In the genomic region with DNA sequence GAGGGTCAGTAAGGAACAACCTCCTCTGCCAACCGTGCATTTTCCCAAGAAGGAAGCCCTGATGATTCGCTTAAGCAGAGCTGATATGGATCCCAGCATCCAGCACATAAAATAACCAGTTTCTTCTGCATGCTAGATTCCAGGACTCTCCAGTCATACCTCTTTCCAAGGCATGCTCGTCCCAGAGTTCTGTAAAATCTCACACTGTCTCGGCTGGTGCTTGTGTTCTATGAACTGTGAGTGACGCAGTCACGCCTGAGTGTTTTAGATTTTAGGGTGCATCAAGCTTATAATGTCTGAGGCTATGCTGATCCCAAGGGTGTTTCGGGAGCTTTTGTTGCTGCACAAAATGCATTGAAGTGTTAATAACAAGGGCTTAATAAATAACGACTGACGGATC, we compare ENCODE assay signal across 30 mouse cellular contexts. TPM values are rescaled to one million over a fixed set of nuclear protein-coding genes. Genes with fewer than 3 reads are reported as not detected.
A peak's percentile ranks its signal among the peaks of the same experiment; 100 is the strongest.
DNase-seq lines count a peak whose midpoint lies in the region; ATAC-seq and TF ChIP-seq lines count a peak whose summit lies in the region.
"Had no signal": no experiment of that assay in that cellular context is flagged by ENCODE, and none has a peak within 500 bp of the region (broad histone marks: within the 10 kb centered on the region; RNA-seq: fewer than 3 reads in every experiment).

No protein-coding gene starts in this region.

- no peak overlapping the region for H3K27ac ChIP-seq in forebrain, postnatal 0 days (ENCODE audit: low read depth, low read length)
- H3K27ac ChIP-seq in forebrain, embryonic 12.5 days = no peak overlapping the region
- no peak overlapping the region for H3K27ac ChIP-seq in neural tube, embryonic 15.5 days (replicated peaks)
- H3K27ac ChIP-seq in hindbrain, embryonic 16.5 days (ENCODE audit: low read depth, low read length) = no peak overlapping the region
- H3K27ac ChIP-seq: embryonic facial prominence, embryonic 13.5 days; heart, embryonic 10.5 days; heart, embryonic 15.5 days; kidney, embryonic 15.5 days; layer of hippocampus, adult 2 months; left cerebral cortex, adult 2 months; limb, embryonic 12.5 days; liver, embryonic 15.5 days; neural tube, embryonic 12.5 days had no signal

- no peak for ATAC-seq in forebrain, postnatal 0 days
- ATAC-seq in forebrain, embryonic 12.5 days (ENCODE audit: low FRiP score) = no peak
- ATAC-seq in neural tube, embryonic 15.5 days (ENCODE audit: low FRiP score) = no peak
- peak; percentile 37; the same call in 1 of the 2 replicates for ATAC-seq in hindbrain, embryonic 16.5 days
- ATAC-seq: CD4-positive, CD25-positive, alpha-beta regulatory T cell, adult 4 months; inflammation-experienced regulatory T-cells, adult 6 months had no signal

- H3K4me2 ChIP-seq in forebrain, postnatal 0 days (ENCODE audit: low read depth) = 0 out of 2 replicates have a peak overlapping the region, but pooled peaks have one; percentile 5
- no peak overlapping the region for H3K4me2 ChIP-seq in forebrain, embryonic 12.5 days
- H3K4me2 ChIP-seq in neural tube, embryonic 15.5 days = peak overlapping the region; percentile 27; the same call in 1 of the 2 replicates
- peak overlapping the region; percentile 32; the same call in 1 of the 2 replicates for H3K4me2 ChIP-seq in hindbrain, embryonic 16.5 days (ENCODE audit: low read length)
- H3K4me2 ChIP-seq: embryonic facial prominence, embryonic 13.5 days; heart, embryonic 15.5 days; kidney, embryonic 15.5 days; limb, embryonic 12.5 days; liver, embryonic 15.5 days; lung, embryonic 14.5 days; neural tube, embryonic 12.5 days had no signal

- DNase-seq in forebrain, postnatal 0 days = peak; percentile 9
- no peak for DNase-seq in neural tube, embryonic 10.5 days (ENCODE audit: extremely low spot score, low spot score)
- DNase-seq in cerebellum, adult 11-12 months = no peak
- no peak for DNase-seq in right cerebral cortex, adult 18-20 months
- DNase-seq: adrenal gland, postnatal 14 days; cerebellum, adult 18-20 months; cerebellum, postnatal 10 days; gastrocnemius, postnatal 14 days; heart, postnatal 36 days; kidney, adult 18-20 months; kidney, postnatal 25 days; lung, embryonic 14.5 days; lung, postnatal 14 days; spleen, adult 18-20 months; thymus, postnatal 14 days had no signal

- no peak overlapping the region for H3K9ac ChIP-seq in forebrain, postnatal 0 days
- H3K9ac ChIP-seq in forebrain, embryonic 12.5 days = no peak overlapping the region
- no peak overlapping the region for H3K9ac ChIP-seq in neural tube, embryonic 15.5 days (replicated peaks)
- peak overlapping the region; percentile 13; the same call in 1 of the 2 replicates for H3K9ac ChIP-seq in hindbrain, embryonic 16.5 days (ENCODE audit: low read depth, low read length)
- H3K9ac ChIP-seq: embryonic facial prominence, embryonic 13.5 days; heart, embryonic 15.5 days; kidney, embryonic 15.5 days; limb, embryonic 12.5 days; liver, embryonic 15.5 days; lung, embryonic 14.5 days; neural tube, embryonic 12.5 days had no signal

- H3K4me3 ChIP-seq in forebrain, postnatal 0 days (ENCODE audit: low read depth, low read length) = no peak overlapping the region
- no peak overlapping the region for H3K4me3 ChIP-seq in forebrain, embryonic 12.5 days (replicated peaks)
- H3K4me3 ChIP-seq in neural tube, embryonic 15.5 days (replicated peaks) = no peak overlapping the region
- no peak overlapping the region for H3K4me3 ChIP-seq in hindbrain, embryonic 16.5 days (ENCODE audit: low read length)
- H3K4me3 ChIP-seq: embryonic facial prominence, embryonic 13.5 days; erythroblast, embryonic 14.5 days; heart, embryonic 10.5 days; heart, embryonic 15.5 days; kidney, embryonic 15.5 days; layer of hippocampus, adult 2 months; left cerebral cortex, adult 2 months; limb, embryonic 12.5 days; liver, embryonic 15.5 days; neural tube, embryonic 12.5 days had no signal

- WGBS in forebrain, postnatal 0 days = 39% methylated on average over 9 of the region's 9 CpGs
- 49% methylated on average over 9 of the region's 9 CpGs for WGBS in forebrain, embryonic 12.5 days
- WGBS in neural tube, embryonic 15.5 days = 38% methylated on average over 9 of the region's 9 CpGs
- 33% methylated on average over 9 of the region's 9 CpGs for WGBS in hindbrain, embryonic 16.5 days

- no peaks in the 10 kb centered on the region for H3K9me3 ChIP-seq in forebrain, postnatal 0 days (ENCODE audit: low read length)
- no peaks in the 10 kb centered on the region for H3K9me3 ChIP-seq in forebrain, embryonic 12.5 days
- no peaks in the 10 kb centered on the region for H3K9me3 ChIP-seq in neural tube, embryonic 15.5 days (replicated peaks)
- H3K9me3 ChIP-seq in hindbrain, embryonic 16.5 days (ENCODE audit: control insufficient read depth, low read length) = no peaks in the 10 kb centered on the region
- H3K9me3 ChIP-seq: embryonic facial prominence, embryonic 13.5 days; heart, embryonic 10.5 days; heart, embryonic 15.5 days; kidney, embryonic 15.5 days; limb, embryonic 12.5 days; liver, embryonic 15.5 days; neural tube, embryonic 12.5 days had no signal

- H3K27me3 ChIP-seq in forebrain, postnatal 0 days (ENCODE audit: insufficient read depth, low read length) = no peaks in the 10 kb centered on the region
- H3K27me3 ChIP-seq in forebrain, embryonic 12.5 days = no peaks in the 10 kb centered on the region
- H3K27me3 ChIP-seq in neural tube, embryonic 15.5 days (replicated peaks) = no peaks in the 10 kb centered on the region
- H3K27me3 ChIP-seq in hindbrain, embryonic 16.5 days (replicated peaks; ENCODE audit: control insufficient read depth, insufficient read depth, low read length) = no peaks in the 10 kb centered on the region
- H3K27me3 ChIP-seq: embryonic facial prominence, embryonic 13.5 days; heart, embryonic 15.5 days; kidney, embryonic 15.5 days; limb, embryonic 12.5 days; liver, embryonic 15.5 days; neural tube, embryonic 12.5 days had no signal

- no peaks in the 10 kb centered on the region for H3K4me1 ChIP-seq in forebrain, postnatal 0 days (ENCODE audit: insufficient read depth)
- H3K4me1 ChIP-seq in forebrain, embryonic 12.5 days = peaks cover 4% of the 10 kb centered on the region
- H3K4me1 ChIP-seq in neural tube, embryonic 15.5 days = peaks cover 4% of the 10 kb centered on the region; the same call in 1 of the 2 replicates
- H3K4me1 ChIP-seq in hindbrain, embryonic 16.5 days (ENCODE audit: control insufficient read depth, insufficient read depth, low read depth, low read length) = no peaks in the 10 kb centered on the region
- H3K4me1 ChIP-seq: embryonic facial prominence, embryonic 13.5 days; heart, embryonic 10.5 days; heart, embryonic 15.5 days; kidney, embryonic 15.5 days; limb, embryonic 12.5 days; liver, embryonic 15.5 days had no signal

- TF ChIP-seq CTCF in forebrain, postnatal 0 days (IDR thresholded peaks at IDR 0.05; ENCODE audit: low read depth) = no peak

- no peaks in the 10 kb centered on the region for H3K36me3 ChIP-seq in forebrain, postnatal 0 days (ENCODE audit: insufficient read depth)
- no peaks in the 10 kb centered on the region for H3K36me3 ChIP-seq in forebrain, embryonic 12.5 days (replicated peaks)
- H3K36me3 ChIP-seq in neural tube, embryonic 15.5 days = no peaks in the 10 kb centered on the region
- no peaks in the 10 kb centered on the region for H3K36me3 ChIP-seq in hindbrain, embryonic 16.5 days (ENCODE audit: control insufficient read depth, insufficient read depth, low read length)
- H3K36me3 ChIP-seq: embryonic facial prominence, embryonic 13.5 days; heart, embryonic 10.5 days; heart, embryonic 15.5 days; kidney, embryonic 15.5 days; limb, embryonic 12.5 days; liver, embryonic 15.5 days; neural tube, embryonic 12.5 days had no signal

RNA-seq across cellular contexts. Expression of gene Irak1bp1, which starts 41.0 kb away (rescaled TPM):
- total RNA-seq in forebrain, postnatal 0 days (2014; rRNA removed) = 44.4 and 46.9 TPM in 2 replicates
- polyA plus RNA-seq in forebrain, postnatal 0 days (2015; fragmentation: Nextera tagmentation; extraction: Ambion mirVana) = 52.0 and 61.4 TPM in 2 replicates
- 35.2 and 35.9 TPM in 2 replicates for polyA plus RNA-seq in forebrain, embryonic 12.5 days (2016; fragmentation: Nextera tagmentation; extraction: Ambion mirVana)
- 31.2 and 34.6 TPM in 2 replicates for polyA plus RNA-seq in neural tube, embryonic 15.5 days (2015; fragmentation: Nextera tagmentation; extraction: Ambion mirVana)
- 31.2 and 36.3 TPM in 2 replicates for polyA plus RNA-seq in hindbrain, embryonic 16.5 days (2015; fragmentation: Nextera tagmentation; extraction: Ambion mirVana)
- polyA plus RNA-seq: erythroblast, embryonic 14.5 days had no signal
